Mouse (Mus musculus): Measurements from ENCODE around the gene Tmem51. TPM values are rescaled to one million over a fixed set of nuclear protein-coding genes. Genes with fewer than 3 reads are reported as not detected.

Tmem51 gene
- polyA plus RNA-seq, 1 experiment from 2014 or later: 79.0 TPM

DNA sequence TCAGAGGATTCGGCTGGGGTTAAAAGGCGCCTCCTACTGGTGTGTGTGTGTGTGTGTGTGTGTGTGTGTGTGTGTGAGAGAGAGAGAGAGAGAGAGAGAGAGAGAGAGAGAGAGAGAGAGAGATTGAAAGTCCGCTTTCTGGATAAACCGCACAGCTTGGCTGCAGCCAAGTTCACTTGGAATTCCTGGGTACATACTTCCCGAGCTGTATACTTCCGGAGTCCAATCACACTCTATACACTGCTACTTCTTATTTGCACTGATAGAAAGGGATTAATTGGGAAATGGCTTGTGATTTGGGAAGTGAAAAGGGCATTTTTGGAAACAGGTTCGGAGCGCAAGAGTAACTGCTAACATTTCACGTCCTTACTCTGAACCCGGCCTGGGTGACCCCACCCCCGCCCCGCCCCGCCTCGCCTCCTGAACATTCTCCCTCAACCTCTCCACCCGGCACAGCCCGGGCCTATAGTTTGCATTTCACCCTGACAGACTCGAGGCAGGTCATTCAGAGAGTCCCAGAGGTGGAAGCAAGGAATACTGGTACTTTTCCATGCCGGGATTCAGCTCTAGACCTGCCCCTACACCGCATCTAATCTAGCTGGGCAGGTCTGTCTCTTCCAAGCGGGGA is 946 bp upstream of the Tmem51 start:
- H3K9me3 ChIP-seq (ENCODE audit: control insufficient read depth, low read length): no peaks in the 10 kb centered on the region
- peak overlapping the region; percentile 78 for H3K9ac ChIP-seq (ENCODE audit: low read length)
- peak overlapping the region; percentile 92 for H3K4me2 ChIP-seq (replicated peaks; ENCODE audit: low read depth)
- H3K4me3 ChIP-seq (ENCODE audit: low read depth, low read length): peak overlapping the region; percentile 75
- H3K4me1 ChIP-seq (replicated peaks; ENCODE audit: control insufficient read depth, insufficient read depth): peaks cover 4% of the 10 kb centered on the region
- DNase-seq (ENCODE audit: low spot score) (peak; percentile 86), ATAC-seq (ENCODE audit: low FRiP score, low TSS enrichment) (peak; percentile 24; the same call in 1 of the 2 replicates)
- TF ChIP-seq EP300 (optimal IDR thresholded peaks at IDR 0.05) (no peak), CTCF (IDR thresholded peaks at IDR 0.05; ENCODE audit: low read depth) (peak; percentile 48; the same call in 1 of the 2 replicates)
- peak overlapping the region; percentile 97 for H3K27ac ChIP-seq (replicated peaks)
- H3K27me3 ChIP-seq (ENCODE audit: control insufficient read depth, insufficient read depth, low read length): no peaks in the 10 kb centered on the region
- 14% methylated on average over 20 of the region's 20 CpGs for WGBS
- H3K36me3 ChIP-seq (ENCODE audit: control insufficient read depth, insufficient read depth, low read length): no peaks in the 10 kb centered on the region

GRCm38 (mm10) chr4:142083762-142084130 is 358 bp downstream of the Tmem51 start:
- H3K9me3 ChIP-seq (ENCODE audit: control insufficient read depth, low read length): no peaks in the 10 kb centered on the region
- TF ChIP-seq CTCF (IDR thresholded peaks at IDR 0.05; ENCODE audit: low read depth): peak; percentile 80
- no peak for TF ChIP-seq EP300 (optimal IDR thresholded peaks at IDR 0.05)
- H3K4me3 ChIP-seq (ENCODE audit: low read depth, low read length): peak overlapping the region; percentile 75
- peak overlapping the region; percentile 92 for H3K4me2 ChIP-seq (replicated peaks; ENCODE audit: low read depth)
- 1% methylated on average over 26 of the region's 29 CpGs for WGBS
- peak; percentile 83 for ATAC-seq (ENCODE audit: low FRiP score, low TSS enrichment)
- DNase-seq (ENCODE audit: low spot score): peak; percentile 93
- H3K27me3 ChIP-seq (ENCODE audit: control insufficient read depth, insufficient read depth, low read length): no peaks in the 10 kb centered on the region
- no peaks in the 10 kb centered on the region for H3K36me3 ChIP-seq (ENCODE audit: control insufficient read depth, insufficient read depth, low read length)
- H3K27ac ChIP-seq (replicated peaks): peak overlapping the region; percentile 97
- peak overlapping the region; percentile 78 for H3K9ac ChIP-seq (ENCODE audit: low read length)
- peaks cover 4% of the 10 kb centered on the region for H3K4me1 ChIP-seq (replicated peaks; ENCODE audit: control insufficient read depth, insufficient read depth)

DNA sequence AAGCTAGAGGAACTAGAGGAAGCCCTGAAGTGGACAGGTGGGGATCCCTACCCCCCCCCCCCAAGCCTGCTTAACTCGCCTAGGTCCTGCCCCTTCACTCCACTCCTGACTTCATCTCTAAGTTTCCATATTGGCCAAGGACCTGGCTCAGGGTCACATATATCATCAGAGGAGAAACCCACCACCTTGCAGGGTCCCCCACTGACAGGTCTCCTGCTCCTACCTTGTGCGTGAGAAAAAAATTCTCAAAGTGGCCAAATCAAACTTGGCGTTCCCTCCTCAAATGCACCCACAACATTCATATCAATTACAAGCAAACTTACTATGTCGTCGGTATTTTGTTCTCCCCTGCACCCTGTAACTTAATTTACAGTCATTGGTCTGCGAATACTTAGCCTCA is 911 bp downstream of the Tmem51 start:
- no peaks in the 10 kb centered on the region for H3K27me3 ChIP-seq (ENCODE audit: control insufficient read depth, insufficient read depth, low read length)
- H3K4me1 ChIP-seq (replicated peaks; ENCODE audit: control insufficient read depth, insufficient read depth): peaks cover 4% of the 10 kb centered on the region
- no peak for ATAC-seq (ENCODE audit: low FRiP score, low TSS enrichment)
- no peaks in the 10 kb centered on the region for H3K9me3 ChIP-seq (ENCODE audit: control insufficient read depth, low read length)
- WGBS: 34% methylated on average over 6 of the region's 6 CpGs
- H3K27ac ChIP-seq (replicated peaks): peak overlapping the region; percentile 97
- no peaks in the 10 kb centered on the region for H3K36me3 ChIP-seq (ENCODE audit: control insufficient read depth, insufficient read depth, low read length)
- no peak for TF ChIP-seq EP300 (optimal IDR thresholded peaks at IDR 0.05)
- no peak for TF ChIP-seq CTCF (IDR thresholded peaks at IDR 0.05; ENCODE audit: low read depth)
- peak overlapping the region; percentile 78 for H3K9ac ChIP-seq (ENCODE audit: low read length)
- peak overlapping the region; percentile 75 for H3K4me3 ChIP-seq (ENCODE audit: low read depth, low read length)
- H3K4me2 ChIP-seq (replicated peaks; ENCODE audit: low read depth): peak overlapping the region; percentile 92
- no peak for DNase-seq (ENCODE audit: low spot score)

- H3K9me3 ChIP-seq (ENCODE audit: control insufficient read depth, low read length): no peaks in the 10 kb centered on the region
- peak overlapping the region; percentile 78 for H3K9ac ChIP-seq (ENCODE audit: low read length)
- no peaks in the 10 kb centered on the region for H3K27me3 ChIP-seq (ENCODE audit: control insufficient read depth, insufficient read depth, low read length)
- no peak for TF ChIP-seq CTCF (IDR thresholded peaks at IDR 0.05; ENCODE audit: low read depth)
- no peak for TF ChIP-seq EP300 (optimal IDR thresholded peaks at IDR 0.05)
- no peaks in the 10 kb centered on the region for H3K36me3 ChIP-seq (ENCODE audit: control insufficient read depth, insufficient read depth, low read length)
- 68% methylated on average over 4 of the region's 4 CpGs for WGBS
- DNase-seq (ENCODE audit: low spot score) (no peak), ATAC-seq (ENCODE audit: low FRiP score, low TSS enrichment) (no peak)
- H3K27ac ChIP-seq (replicated peaks): peak overlapping the region; percentile 59
- peak overlapping the region; percentile 75 for H3K4me3 ChIP-seq (ENCODE audit: low read depth, low read length)
- H3K4me1 ChIP-seq (replicated peaks; ENCODE audit: control insufficient read depth, insufficient read depth): peaks cover 4% of the 10 kb centered on the region
- H3K4me2 ChIP-seq (replicated peaks; ENCODE audit: low read depth): peak overlapping the region; percentile 92
Measured at GRCm38 (mm10) chr4:142082703-142083102, 1.4 kb downstream of the Tmem51 start.

GRCm38 (mm10) chr4:142081631-142082283 is 2.3 kb downstream of the Tmem51 start:
- peak overlapping the region; percentile 59 for H3K27ac ChIP-seq (replicated peaks)
- peaks cover 4% of the 10 kb centered on the region for H3K4me1 ChIP-seq (replicated peaks; ENCODE audit: control insufficient read depth, insufficient read depth)

More at GRCm38 (mm10) chr4:142081631-142082283, 2.3 kb downstream of the Tmem51 start:
- TF ChIP-seq EP300 (optimal IDR thresholded peaks at IDR 0.05) (peak; percentile 34), CTCF (IDR thresholded peaks at IDR 0.05; ENCODE audit: low read depth) (no peak)
- H3K4me2 ChIP-seq (replicated peaks; ENCODE audit: low read depth): peak overlapping the region; percentile 92
- H3K27me3 ChIP-seq (ENCODE audit: control insufficient read depth, insufficient read depth, low read length): no peaks in the 10 kb centered on the region
- H3K9me3 ChIP-seq (ENCODE audit: control insufficient read depth, low read length): no peaks in the 10 kb centered on the region
- DNase-seq (ENCODE audit: low spot score): peak; percentile 63
- H3K36me3 ChIP-seq (ENCODE audit: control insufficient read depth, insufficient read depth, low read length): no peaks in the 10 kb centered on the region
- 24% methylated on average over 13 of the region's 13 CpGs for WGBS
- H3K9ac ChIP-seq (ENCODE audit: low read length): peak overlapping the region; percentile 31; the same call in 1 of the 2 replicates
- ATAC-seq (ENCODE audit: low FRiP score, low TSS enrichment): 0 out of 2 replicates have a peak, but pooled peaks have one; percentile 16
- peak overlapping the region; percentile 75; the same call in 1 of the 2 replicates for H3K4me3 ChIP-seq (ENCODE audit: low read depth, low read length)

All from stomach, postnatal 0 days (tissue).